Mouse (Mus musculus) T-helper 2 cell (primary cell): ENCODE measurements around the gene Atp2c2.

Experiments used
- in situ Hi-C: fragments of 300-600 bp; cut with MboI, MseI; formaldehyde crosslinking; loops from one replicate; pipeline ENCODE4 v1.15.1; 2025; ENCODE audit warnings: high pct_unique_total_duplicates

Gene Atp2c2

DNA sequence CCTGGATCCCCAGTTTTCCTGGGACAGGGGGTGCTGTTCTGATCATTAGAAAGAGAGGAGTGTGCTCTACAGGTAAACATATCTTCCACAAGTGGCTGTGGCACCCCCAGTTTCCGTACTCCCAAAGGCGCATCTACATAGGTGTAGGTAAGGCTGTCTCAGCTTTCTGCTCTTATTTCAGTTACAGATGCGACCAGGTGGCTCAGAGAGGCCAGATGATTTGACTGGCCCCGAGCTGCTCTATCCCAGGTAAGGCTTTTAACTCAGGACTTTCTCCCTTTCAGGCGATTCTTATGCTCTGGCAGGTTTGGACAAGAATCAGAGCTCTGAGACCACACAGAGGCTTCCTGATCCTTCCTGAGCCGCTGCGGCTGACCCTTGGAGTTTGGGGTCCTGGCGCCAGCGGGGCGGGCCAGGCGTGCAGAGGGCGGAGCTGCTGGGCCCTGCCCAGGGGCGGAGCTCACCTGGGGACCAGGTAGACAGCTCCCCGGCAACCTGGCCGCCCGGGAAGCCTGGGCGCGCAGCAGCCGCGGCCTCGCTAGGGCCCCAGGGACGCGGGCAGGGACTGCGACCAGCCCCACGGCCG is at the start of gene Atp2c2:
Gene Atp2c2, plus strand, starts transcription at position 461 of the 586 bp plus-strand sequence.
- in situ Hi-C loops, result no loop called here

DNA sequence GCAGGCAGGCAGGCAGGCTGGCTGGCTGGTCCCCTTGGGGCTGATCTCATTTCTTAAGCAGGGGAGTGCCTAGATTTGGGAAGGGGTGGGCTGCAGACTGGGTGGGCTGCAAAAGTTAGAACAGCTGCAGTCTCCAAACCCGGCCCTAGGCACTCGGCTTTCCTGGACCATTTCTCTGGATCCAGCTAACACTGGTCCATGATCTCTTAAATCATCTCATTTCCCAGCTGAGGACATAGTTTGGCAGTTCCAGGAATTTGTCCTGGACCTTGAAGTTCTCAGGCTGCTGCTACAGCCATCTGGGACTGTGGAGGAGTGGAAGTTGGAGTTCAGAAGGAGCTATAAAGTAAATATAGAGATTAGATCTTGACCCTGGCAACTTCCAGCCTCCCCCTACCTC is 48.5 kb upstream of the Atp2c2 start:
- in situ Hi-C loops, result no loop called here

DNA sequence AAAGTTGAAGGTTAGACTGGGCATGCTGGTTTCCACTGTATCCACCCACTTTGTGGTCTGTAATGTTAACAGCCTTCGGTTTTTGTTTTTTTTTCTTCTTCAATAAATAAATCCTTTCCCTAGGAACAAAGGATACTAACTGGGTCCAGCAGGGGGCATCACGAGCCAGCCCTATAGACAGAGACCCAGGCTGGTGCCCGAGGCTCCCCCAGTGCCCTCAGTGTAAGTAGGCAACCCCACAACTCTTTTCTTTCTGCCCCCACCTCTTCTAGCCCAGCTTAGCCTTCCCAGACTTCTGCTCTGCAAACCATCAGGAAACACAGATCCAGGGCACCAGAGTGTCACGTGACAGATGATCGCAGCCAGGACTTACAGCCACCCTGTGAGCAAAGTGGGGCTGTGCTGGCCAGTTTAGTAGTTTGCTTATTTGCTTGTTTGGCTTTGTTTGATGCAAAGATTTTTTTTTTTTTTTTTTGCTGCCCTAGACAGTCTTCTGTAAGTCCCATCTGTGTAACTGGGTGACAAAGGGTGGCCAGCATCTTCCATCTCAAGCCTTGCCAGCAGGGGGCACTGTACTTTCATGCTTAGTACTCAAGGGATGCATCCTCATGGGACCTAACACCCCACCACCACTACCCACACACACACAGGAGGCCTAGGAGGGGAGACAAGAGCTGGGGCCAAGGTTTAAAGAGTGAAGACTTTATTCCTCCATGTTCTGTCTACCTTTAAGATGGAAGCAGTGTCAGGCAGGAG is 42.9 kb upstream of the Atp2c2 start:
- in situ Hi-C loops, result no loop called here

DNA sequence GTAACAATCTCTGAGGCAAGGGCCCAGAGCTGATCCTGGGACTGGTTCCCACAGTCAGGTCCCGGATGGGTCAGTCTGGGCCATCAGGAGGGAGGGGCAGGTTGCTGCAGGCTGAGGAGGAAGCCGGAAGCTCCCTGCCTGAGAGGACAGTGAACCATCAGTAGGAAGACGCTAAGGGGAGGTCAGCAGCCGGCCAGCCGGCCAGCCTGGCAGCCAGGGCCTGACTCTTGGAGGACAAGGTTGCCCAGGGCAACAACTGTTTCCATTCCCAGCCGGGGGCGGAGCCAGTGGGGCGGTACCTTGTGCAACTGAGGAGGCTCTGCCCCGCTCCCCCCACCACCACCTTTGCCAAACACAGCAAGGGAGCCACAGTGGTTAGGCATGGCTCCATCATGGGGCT is 38.7 kb upstream of the Atp2c2 start:
- in situ Hi-C loops, result no loop called here

DNA sequence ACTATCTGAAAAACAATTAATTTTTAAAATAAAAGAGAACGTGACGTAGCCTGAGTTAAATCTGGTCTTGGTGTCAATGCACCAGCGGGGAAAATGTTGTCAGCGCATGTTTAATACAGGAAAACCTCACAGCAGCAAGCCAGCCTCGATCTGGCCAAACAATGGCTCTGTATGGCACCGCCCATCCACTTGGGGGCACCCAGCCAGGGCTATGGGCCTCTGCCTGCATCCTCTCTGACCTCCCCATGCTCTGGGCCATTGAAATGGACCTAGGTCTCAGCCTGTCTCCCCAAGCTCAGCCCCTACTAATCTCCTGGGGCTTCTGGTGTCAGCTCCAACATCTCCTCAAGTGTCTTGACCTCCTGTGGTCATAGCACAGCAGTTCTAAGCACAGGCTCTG is 37.9 kb upstream of the Atp2c2 start:
- in situ Hi-C loops, result no loop called here

DNA sequence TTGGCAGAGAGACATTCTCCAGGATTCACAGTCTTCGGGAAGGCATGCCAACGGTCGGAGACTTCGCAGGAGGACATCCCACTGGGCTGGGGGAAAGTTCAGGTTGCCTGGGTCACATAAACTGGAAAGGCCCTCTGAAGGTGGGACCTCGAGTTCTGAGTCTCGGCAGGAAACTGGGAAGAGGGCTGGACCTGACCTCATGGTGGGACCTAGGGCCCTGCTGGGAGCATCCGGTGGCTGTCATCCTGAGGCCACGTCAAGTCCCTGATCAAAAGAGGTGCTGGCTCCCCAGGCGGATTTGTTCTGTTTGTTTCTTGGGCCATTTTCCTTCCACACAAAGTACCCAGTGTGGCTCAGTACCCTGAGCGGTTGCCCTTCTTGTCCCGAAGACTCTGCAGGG is 36.4 kb upstream of the Atp2c2 start:
- in situ Hi-C loops, result no loop called here

DNA sequence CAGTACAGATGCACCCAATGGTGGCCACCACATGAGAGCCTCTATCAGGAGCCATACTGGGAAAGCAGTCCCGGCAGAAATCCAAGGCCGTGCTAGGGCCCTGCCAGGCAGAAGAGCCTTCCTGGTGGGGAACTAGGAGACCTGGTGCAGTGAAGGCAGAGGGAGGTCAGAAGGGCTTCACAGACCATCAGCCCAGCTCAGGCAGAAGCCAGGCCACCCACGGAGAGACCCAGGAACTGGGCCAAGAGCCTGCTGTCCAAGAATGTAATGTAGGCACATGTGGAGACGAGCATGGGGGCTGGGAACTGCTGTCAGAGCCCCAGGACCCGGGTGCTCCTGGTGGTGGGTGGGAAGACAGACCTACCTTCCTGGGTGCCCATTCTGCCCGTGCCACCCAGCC is 34.5 kb upstream of the Atp2c2 start:
- in situ Hi-C loops, result loop anchor here (5.0 kb wide), 1 partner anchor 213 kb away; no protein-coding TSS in a partner anchor

DNA sequence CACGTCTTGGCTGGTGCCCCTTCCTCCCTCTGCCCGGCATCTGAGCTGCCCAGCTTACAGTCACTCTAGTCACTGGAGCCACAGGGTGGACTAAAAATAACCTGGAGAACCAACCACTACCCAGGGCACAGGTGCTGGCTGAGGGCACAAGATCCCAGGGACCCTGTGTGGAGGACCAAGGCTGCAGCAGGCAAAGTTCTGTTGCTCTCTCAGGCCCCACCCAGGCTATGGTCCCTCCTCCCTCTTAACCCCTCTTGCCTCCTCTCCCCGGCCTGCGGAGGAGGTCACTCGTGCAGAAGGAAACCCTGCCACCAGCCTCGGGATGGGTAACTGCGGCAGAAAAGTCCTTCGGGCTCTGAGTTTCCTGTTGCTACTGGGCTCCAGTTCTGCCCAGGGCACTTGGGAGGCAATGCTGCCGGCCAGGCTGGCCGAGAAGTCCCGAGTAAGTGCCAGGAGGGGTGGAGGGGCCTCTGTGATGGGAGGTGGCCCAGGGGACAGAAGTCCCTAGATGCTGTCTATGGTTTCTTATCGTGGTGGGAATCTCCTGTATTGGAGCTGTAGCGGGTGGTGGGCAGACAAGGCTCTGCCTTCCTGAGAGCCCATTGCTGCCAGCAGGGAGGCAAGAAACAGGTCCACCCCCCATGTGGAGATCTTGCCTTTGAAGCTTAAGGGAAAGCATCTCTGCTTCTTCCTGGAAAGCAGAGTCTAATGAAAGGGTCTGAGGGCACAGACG is 33.4 kb upstream of the Atp2c2 start, which contains the start of gene Wfdc1:
Gene Wfdc1, plus strand, starts transcription at position 147 of the 733 bp plus-strand sequence.
- in situ Hi-C loops, result loop anchor here (5.0 kb wide), 1 partner anchor 214 kb away; no protein-coding TSS in a partner anchor

DNA sequence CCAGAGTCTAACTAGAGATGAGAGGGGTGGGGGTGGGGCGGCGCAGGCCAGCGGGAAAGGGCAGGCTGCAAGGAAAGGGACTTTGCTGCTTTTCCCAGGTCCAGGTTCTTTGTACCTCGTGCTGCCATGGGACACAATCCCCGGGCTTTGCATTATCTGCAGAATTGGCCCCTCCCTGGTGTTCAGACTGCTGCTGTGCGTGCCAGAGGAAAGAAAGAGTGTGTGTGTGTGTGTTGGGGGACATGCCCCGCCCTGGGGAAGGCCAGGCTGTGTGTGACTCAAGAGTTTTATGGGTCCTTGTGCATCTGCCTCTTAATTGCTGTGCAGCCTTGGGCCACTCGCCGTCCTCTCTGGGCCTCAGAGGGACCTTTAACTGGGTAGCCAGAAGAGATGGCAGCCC is 31.4 kb upstream of the Atp2c2 start:
- in situ Hi-C loops, result loop anchor here (5.0 kb wide), 1 partner anchor 216 kb away; no protein-coding TSS in a partner anchor

DNA sequence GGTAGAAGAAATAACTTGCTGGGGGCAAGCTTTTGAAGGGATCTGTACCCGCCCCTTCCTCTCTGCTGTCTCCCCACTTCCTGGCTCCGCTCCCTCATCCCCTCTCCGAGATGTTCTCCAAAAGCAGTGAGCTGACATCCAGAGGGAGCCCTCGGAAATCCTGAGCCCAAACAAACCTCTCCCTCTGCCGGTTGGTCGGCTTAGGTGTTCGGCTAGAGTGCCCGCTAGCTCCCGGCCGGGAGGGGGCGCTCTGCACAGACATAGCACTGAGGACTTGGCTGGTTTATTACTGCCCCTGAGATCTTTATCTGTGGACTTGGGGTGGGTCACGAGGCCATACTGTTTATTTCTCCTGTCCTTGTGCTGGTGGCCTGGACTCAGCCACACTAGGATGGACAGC is 30.5 kb upstream of the Atp2c2 start:
- in situ Hi-C loops, result loop anchor here (5.0 kb wide), 1 partner anchor 217 kb away; no protein-coding TSS in a partner anchor

DNA sequence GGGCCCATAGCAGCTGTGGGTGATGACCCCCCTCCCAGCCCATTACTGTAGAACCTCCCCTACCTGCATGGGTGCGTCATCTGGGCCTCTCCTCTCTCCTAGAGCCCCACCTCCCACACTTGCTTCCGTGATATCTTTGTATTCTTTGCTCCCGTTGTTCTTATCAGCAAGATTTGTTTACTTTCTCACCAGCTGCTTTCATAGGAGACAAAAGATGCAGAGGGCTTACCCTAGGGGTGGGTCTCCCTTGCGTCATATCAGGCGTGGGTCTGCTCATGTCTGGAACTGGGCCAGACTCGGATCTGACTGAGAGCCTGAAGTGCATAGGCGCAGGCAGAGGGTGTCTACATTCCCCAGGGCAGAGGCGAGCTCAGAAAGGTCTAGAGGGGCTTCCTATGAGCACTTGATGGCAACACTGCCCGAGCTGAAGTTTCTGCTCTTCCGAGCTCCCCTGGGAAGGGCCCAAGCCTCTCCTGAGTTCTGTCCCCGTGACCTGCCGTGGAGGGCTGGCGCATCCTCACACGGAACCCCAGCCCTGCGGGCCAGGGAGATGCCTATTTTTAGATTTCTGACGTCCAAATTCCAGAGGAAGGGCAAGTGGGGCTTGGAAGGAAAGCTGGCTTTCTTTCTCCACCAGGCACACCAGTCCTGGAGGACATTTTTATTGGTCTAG is 29.3 kb upstream of the Atp2c2 start:
- in situ Hi-C loops, result no loop called here

DNA sequence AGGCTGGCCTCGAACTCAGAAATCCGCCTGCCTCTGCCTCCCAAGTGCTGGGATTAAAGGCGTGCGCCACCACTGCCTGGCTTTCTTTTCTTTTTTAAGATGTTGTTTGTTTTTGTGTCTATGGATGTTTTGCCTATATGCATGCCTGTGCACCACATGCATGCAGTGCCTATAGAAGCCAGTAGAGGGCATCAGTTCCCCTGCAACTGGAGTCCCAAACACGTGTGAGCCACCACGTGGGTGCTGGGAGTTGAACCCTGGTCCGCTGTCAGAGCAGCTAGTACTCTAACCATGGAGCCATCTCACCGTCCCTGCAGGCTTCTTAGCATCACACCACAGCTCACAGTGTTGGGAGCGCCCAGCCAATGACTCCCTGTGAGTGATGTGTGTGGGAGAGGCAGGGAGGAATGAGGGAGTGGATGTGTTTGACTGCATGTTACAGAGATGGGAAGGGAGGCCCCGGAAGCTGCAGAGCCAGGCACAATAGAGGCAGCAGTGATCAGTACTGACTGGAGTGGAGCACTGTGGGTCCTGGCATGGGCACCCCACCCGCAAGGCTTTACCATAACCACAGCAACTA is 25.7 kb upstream of the Atp2c2 start:
- in situ Hi-C loops, result no loop called here

DNA sequence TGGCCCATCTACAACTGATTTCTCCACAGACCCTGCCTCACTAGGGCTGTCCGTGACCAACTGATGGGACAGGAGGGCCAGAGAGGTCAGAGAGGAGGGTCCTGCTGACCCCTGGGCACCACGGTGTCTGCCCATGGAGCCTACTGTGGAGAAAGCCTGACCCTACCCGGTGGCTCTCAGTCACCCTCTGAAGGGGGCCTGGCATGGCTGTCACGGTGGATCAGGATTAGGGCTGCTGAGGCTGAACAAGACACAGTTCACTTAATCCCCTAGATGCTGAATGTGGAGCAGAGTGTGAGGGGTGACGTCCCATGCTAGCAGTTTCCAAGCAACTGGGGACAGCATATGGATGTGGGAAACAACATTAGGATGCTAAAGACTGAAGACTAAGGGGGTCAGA is 24.4 kb upstream of the Atp2c2 start:
- in situ Hi-C loops, result no loop called here

DNA sequence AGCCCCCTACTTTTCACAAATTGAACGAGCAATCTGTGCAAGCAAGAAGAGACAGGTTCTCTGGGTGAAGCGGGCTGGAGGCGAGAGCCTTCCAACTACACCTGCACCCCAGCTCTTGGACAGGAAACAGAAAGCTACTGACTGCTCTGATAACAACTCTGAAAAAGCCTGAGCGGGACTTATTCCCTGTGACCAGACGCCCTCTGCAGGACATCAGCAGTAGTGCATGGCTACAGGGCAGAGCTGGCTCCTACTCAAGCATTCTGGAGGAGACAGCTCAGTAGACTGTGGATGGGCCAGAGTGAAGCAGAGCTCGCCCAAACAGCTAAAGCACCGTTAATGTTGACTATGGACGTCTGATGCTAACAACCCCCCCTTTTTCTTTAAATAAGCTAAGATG is 23.4 kb upstream of the Atp2c2 start:
- in situ Hi-C loops, result no loop called here

DNA sequence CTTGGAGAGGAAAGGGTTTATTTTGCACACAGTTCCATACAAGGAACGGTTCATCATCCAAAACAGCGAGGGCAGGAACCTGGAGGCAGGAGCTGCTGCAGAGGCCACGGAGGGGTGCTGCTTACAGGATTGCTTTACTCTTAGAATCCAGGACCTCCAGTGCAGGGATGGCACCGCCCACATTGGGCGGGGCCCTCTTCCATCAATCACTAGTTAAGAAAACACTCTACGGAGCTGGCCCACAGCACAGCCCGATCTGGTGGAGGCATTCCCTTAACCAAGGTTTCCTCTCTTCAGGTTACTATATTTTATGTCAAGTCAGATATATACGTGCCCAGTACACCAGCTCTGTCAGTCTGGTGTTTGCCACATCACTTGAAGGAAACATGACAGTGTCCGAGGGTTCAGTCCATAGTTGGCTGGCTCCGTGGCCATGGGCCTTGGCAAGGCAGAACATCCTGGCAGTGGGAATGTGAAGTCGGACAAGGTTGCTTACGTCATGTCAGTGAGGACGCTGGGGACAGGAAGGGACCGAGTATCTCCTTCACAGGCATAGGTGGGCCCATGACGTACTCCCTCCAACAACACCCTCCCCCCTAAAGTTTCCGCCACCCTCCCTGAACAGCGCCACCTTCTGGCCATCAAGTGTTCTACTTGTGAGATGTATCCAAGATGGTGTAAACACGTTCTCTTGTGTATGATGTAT is 21.5 kb upstream of the Atp2c2 start:
- in situ Hi-C loops, result no loop called here

DNA sequence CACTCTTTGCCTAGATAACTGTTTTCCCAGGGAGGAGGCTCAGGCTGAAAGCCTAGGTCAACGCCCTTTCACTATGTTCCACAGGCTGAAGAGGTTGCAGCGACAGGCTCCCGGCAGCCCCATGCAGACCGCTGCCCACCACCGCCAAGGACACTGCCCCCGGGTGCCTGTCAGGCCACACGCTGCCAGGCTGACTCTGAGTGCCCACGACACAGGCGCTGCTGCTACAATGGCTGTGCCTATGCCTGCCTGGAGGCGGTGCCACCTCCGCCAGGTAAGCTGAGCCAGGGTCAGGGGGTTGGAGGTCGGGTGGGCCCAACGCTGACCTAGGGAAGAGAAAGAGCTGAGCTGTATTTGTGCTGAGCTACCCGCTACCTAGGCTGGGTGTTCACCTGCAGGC is 20.6 kb upstream of the Atp2c2 start:
- in situ Hi-C loops, result no loop called here

DNA sequence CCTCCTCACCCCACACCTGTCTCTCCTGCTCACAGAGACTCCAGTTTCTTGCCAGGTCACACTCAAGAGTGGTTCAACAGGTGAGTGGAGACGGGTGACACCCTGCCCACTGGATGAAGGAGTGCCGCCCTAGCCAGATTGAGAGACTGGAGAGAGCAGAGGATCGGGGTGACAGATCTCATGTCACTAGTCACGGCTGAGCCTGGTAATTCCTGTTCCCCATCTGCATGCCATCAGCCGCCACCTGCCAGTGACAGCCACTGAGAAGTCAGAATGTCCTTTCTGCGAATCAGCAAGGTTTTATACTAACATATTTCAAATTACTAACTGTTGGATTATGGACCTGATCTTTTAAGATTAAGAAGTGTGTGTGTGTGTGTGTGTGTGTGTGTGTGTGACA is 9.2 kb upstream of the Atp2c2 start:
- in situ Hi-C loops, result no loop called here

DNA sequence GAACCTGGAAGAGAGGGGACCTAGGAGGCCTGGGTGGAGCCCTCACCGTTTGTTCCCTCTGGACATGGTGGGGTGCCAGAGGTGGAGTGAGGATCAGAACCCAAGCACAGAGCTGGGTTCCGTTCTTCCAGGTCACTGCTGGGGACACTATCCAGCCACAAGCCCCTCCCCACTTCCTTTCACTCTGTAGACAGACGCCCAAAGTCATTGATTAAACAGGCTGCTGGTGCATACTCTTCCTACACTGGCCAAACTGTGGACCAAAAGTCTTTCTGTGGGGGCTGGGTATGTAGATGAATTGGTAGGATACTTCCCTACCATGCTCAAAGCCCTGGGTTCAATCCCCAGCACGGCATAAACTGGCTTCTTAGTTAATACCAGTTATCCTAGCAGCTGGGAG is 7.8 kb upstream of the Atp2c2 start:
- in situ Hi-C loops, result no loop called here

DNA sequence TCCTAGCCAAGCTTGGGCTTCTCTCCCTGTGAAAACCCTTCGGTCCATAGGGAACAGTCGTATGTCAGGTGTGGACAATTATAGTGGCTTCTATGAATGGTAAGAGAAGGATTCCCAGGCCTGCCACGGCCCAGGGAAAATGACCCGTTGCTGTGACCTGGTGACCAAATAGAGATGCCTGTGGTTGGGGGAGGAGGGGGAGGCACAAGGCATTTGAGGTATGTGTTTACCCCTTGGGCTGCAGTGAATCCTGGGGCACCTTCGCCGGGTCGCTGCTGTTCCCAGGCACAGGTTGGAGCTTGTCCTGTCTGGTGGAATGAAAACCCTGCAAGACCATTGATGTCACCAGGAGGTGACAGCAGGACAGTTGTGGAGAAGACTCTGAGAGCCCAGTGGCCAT is 5.1 kb upstream of the Atp2c2 start:
- in situ Hi-C loops, result no loop called here

DNA sequence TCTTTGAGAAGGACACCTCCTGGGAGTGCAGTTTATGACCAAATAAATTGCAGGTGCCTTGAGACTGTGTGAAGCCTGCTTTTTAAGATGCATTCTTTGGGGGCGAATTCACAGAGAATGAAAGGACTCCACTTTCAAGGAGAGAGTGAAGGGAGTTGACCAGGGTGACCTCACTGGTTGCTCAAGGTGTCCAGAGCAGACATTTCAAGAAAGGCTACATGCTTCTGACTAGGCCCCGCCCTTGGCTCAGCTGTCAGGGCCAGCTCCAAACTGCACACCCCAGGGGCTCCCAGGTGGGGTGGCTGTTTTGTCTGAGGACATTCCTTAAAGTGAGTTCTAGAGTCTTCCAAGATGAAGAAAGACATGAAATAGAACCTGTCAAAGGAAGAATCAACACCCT is 2.6 kb upstream of the Atp2c2 start:
- in situ Hi-C loops, result no loop called here

DNA sequence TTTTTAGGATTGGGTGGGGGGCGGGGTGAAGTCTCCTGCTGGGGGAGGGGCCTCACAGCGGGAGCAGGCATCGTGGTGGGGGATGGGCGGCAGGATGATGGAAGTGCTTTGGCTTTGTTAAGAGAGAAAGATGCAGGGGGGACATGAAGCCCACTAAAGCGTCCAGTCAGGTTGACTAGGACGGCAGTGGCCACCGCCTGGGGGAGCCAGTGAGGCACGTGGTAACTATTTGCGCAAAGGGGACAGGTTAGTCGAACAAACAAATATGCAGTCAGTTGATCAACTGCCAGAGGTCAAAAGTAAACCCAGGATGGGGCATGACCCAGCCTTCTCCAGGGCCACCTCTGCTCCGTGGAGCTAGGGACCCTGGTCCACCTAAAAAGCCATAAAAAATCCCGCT is 849 bp upstream of the Atp2c2 start:
- in situ Hi-C loops, result no loop called here
